Mouse (Mus musculus): ENCODE results near the gene Tas2r106.

Gene Tas2r106

DNA sequence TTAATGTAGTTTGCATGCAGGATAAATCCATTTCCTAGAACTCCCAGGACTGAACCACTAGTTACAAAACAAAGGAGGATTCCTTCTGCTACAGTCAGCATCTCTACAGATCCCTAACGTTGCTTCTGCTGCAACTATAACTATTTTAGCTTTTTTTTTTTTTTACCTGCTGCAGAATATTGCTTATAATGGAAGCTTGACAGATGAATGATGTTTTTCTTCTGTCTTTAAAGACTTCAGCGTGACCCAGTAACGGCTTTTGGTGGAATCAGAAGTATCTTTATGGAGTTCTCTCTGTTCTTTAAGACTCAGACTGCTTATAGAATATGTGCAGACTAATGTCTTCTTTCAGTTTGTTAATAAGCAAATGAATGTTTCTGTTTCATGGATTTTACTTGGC is at the start of gene Tas2r106:
TSS of gene Tas2r106 (minus strand) at position 101 of the 400 bp plus-strand sequence.
- no peak for DNase-seq

- no peak for DNase-seq
Measured at GRCm38 (mm10) chr6:131712803-131713202, 34.1 kb upstream of the Tas2r106 start.

- no peak for DNase-seq
Measured at GRCm38 (mm10) chr6:131689963-131690362, 11.3 kb upstream of the Tas2r106 start, which contains the start of gene Tas2r114. Gene Tas2r114, minus strand, starts transcription at chr6:131690063.

DNA sequence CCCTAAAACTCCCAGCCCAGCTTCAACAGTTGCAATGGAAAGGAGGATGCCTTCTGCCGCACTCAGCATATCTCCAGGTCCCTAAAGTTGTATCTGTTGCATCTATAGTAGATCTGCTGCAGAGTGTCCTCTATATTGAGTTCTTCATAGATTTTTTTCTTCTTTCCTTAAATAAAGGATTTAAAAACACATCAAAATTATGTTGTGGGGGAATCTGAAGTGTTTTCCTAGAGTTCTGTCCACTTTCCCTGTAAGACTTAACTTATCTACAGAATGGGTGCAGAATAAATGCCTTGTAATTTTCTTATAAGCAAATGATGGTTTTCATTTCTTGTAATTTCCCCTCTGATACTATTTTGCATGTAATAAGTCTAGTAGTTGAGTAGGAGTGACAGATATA is 8.7 kb upstream of the Tas2r106 start, which contains the start of gene Tas2r105:
TSS of gene Tas2r105 (minus strand) at position 101 of the 400 bp plus-strand sequence.
- no peak for DNase-seq

- DNase-seq = no peak
Measured at GRCm38 (mm10) chr6:131685644-131686043, 7.0 kb upstream of the Tas2r106 start, which contains the start of gene Tas2r104. Gene Tas2r104, minus strand, starts transcription at chr6:131685744.

- DNase-seq = no peak
Measured at GRCm38 (mm10) chr6:131660049-131660448, 18.6 kb downstream of the Tas2r106 start, which contains the start of gene Tas2r107. Gene Tas2r107, minus strand, starts transcription at chr6:131660149.

DNA sequence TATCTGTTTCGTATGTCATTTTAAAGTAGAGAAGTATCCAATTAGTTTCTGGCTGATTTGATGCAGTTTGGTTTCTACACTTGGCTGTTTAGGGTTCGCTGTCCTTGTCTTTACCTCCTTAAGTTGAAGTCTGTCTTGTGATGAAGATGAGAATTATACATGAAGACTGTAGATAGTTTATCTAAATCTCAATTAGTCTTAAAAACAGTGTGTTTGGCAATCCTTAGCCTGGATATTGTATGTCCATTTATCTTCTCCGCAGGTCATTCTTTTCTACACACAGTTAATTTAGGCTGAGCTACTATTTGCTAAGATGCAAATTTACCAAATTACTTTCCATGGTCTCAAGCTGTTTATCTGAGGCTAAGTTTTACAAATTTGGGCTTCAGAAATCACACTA is 47.9 kb downstream of the Tas2r106 start, which contains the start of gene Tas2r130:
TSS of gene Tas2r130 (minus strand) at position 101 of the 400 bp plus-strand sequence.
- no peak for DNase-seq
